Mouse (Mus musculus) bone marrow, adult 2 months (tissue): ENCODE results near the gene Oma1. TPM values are rescaled to one million over a fixed set of nuclear protein-coding genes. Genes with fewer than 3 reads are reported as not detected.

Experiments
- H3K27ac ChIP-seq: fragments of 200-500 bp; 2 replicates; pipeline ENCODE4 v1.5.1; 2012; ENCODE audit warnings: low read depth, mild to moderate bottlenecking, control low read depth, inconsistent platforms, low read length; ENCODE audit not compliant: control insufficient read depth, poor library complexity, insufficient read depth
- H3K4me1 ChIP-seq: fragments of 200-500 bp; 2 replicates; pipeline ENCODE4 v1.6.1; 2011; ENCODE audit warnings: low read length; ENCODE audit not compliant: control insufficient read depth, insufficient read depth
- H3K4me3 ChIP-seq: fragments of 200-500 bp; replicated peaks from 2 replicates; pipeline ENCODE3; 2011; ENCODE audit warnings: mild to moderate bottlenecking, low read depth, low read length, control low read depth; ENCODE audit not compliant: control insufficient read depth
- CTCF ChIP-seq: fragments of 200-500 bp; IDR thresholded peaks from 2 replicates; pipeline ENCODE4 v1.5.1; 2011; ENCODE audit warnings: low read length, control low read depth; ENCODE audit not compliant: control insufficient read depth, insufficient read depth
- POLR2A ChIP-seq: fragments of 200-500 bp; IDR thresholded peaks from 2 replicates; pipeline ENCODE4 v1.6.1; 2011; ENCODE audit warnings: low read depth, mild to moderate bottlenecking, control low read depth, low read length, borderline replicate concordance; ENCODE audit not compliant: control insufficient read depth
- WGBS: fragments of 180-500 bp; shearing (Covaris S2); methylation state at CpG from one replicate; pipeline ENCODE4 v1.1.7; 2018; 5-methylcytosine and 5-hydroxymethylcytosine counted together
- polyA plus RNA-seq: library from polyadenylated mRNA; stranded (reverse); fragments of >200 nt; gene quantifications from 2 replicates; pipeline ENCODE4 v1.2.4, GENCODE M21; 2011; ENCODE audit warnings: low replicate concordance; ENCODE audit not compliant: missing spikeins, insufficient read depth, insufficient read length

The Oma1 gene
- polyA plus RNA-seq, 1 experiment = 5.9 TPM

- Histone ChIP-seq H3K4me3 (no peak overlapping the region), H3K4me1 (no peaks in the 10 kb centered on the region), H3K27ac (no peak overlapping the region)
- WGBS = 65% methylated on average over 4 of the region's 4 CpGs
- TF ChIP-seq POLR2A (no peak), CTCF (no peak)
Observed at GRCm38 (mm10) chr4:103385031-103385430, 71.4 kb downstream of the Oma1 start.

GRCm38 (mm10) chr4:103385835-103386787, 72.5 kb downstream of the Oma1 start:
- no peak overlapping the region for H3K4me3 ChIP-seq
- no peak overlapping the region for H3K27ac ChIP-seq
- TF ChIP-seq POLR2A (no peak), CTCF (no peak)
- WGBS = 67% methylated on average over 4 of the region's 4 CpGs
- no peaks in the 10 kb centered on the region for H3K4me1 ChIP-seq

GRCm38 (mm10) chr4:103387292-103387691, 73.7 kb downstream of the Oma1 start:
- no peak for TF ChIP-seq CTCF
- TF ChIP-seq POLR2A = no peak
- Histone ChIP-seq H3K27ac (no peak overlapping the region), H3K4me3 (no peak overlapping the region), H3K4me1 (no peaks in the 10 kb centered on the region)
- WGBS = 66% methylated on average over 3 of the region's 3 CpGs

- H3K4me1 ChIP-seq = no peaks in the 10 kb centered on the region
- WGBS = 43% methylated on average over 8 of the region's 8 CpGs
- no peak overlapping the region for H3K27ac ChIP-seq
- no peak overlapping the region for H3K4me3 ChIP-seq
- TF ChIP-seq CTCF (no peak), POLR2A (no peak)
Observed at GRCm38 (mm10) chr4:103388530-103389178, 75.0 kb downstream of the Oma1 start.

GRCm38 (mm10) chr4:103389583-103389982, 76.0 kb downstream of the Oma1 start:
- 77% methylated on average over 3 of the region's 3 CpGs for WGBS
- no peak overlapping the region for H3K27ac ChIP-seq
- no peak overlapping the region for H3K4me3 ChIP-seq
- TF ChIP-seq CTCF = no peak
- H3K4me1 ChIP-seq = no peaks in the 10 kb centered on the region

- H3K4me1 ChIP-seq = no peaks in the 10 kb centered on the region
- TF ChIP-seq POLR2A (no peak), CTCF (no peak)
- H3K27ac ChIP-seq = no peak overlapping the region
- WGBS = 65% methylated on average over 2 of the region's 2 CpGs
- H3K4me3 ChIP-seq = no peak overlapping the region
Observed at GRCm38 (mm10) chr4:103390499-103390898, 76.9 kb downstream of the Oma1 start.

GRCm38 (mm10) chr4:103395066-103395465, 81.5 kb downstream of the Oma1 start:
- 77% methylated on average over 4 of the region's 4 CpGs for WGBS

GRCm38 (mm10) chr4:103395905-103396304, 82.3 kb downstream of the Oma1 start:
- H3K4me3 ChIP-seq = no peak overlapping the region
- WGBS = 73% methylated on average over 9 of the region's 9 CpGs
- H3K4me1 ChIP-seq = no peaks in the 10 kb centered on the region
- no peak overlapping the region for H3K27ac ChIP-seq
- TF ChIP-seq POLR2A (no peak), CTCF (no peak)

More at GRCm38 (mm10) chr4:103395066-103395465, 81.5 kb downstream of the Oma1 start:
- no peak overlapping the region for H3K27ac ChIP-seq
- H3K4me1 ChIP-seq = no peaks in the 10 kb centered on the region
- TF ChIP-seq CTCF (no peak), POLR2A (no peak)
- no peak overlapping the region for H3K4me3 ChIP-seq

GRCm38 (mm10) chr4:103396876-103397275, 83.3 kb downstream of the Oma1 start:
- WGBS = 77% methylated on average over 4 of the region's 4 CpGs
- no peak overlapping the region for H3K27ac ChIP-seq
- TF ChIP-seq POLR2A (no peak), CTCF (no peak)
- H3K4me3 ChIP-seq = no peak overlapping the region
- H3K4me1 ChIP-seq = no peaks in the 10 kb centered on the region
